Mouse (Mus musculus) hindbrain, embryonic 11.5 days (tissue): ENCODE results near the gene Hist1h4h. TPM values are rescaled to one million over a fixed set of nuclear protein-coding genes. Genes with fewer than 3 reads are reported as not detected.

ENCODE experiments used
- ATAC-seq: fragments of 200-750 bp; cut with Nextera tagmentation; 2 replicates; pipeline ENCODE4 v1.8.0; 2017; ENCODE audit warnings: mild to moderate bottlenecking, moderate TSS enrichment, moderate library complexity; ENCODE audit not compliant: low FRiP score
- DNase-seq: peaks from one replicate; pipeline ENCODE4 v3.0.0-alpha.2; 2015; ENCODE audit warnings: low spot score
- H3K27ac ChIP-seq: fragments of 300-500 bp; sonication (generic); 2 replicates; pipeline ENCODE4 v1.5.1; 2014; ENCODE audit warnings: mild to moderate bottlenecking, low read depth, low read length
- H3K27me3 ChIP-seq: fragments of 300-500 bp; sonication (generic); 2 replicates; pipeline ENCODE4 v1.6.1; 2014; ENCODE audit warnings: mild to moderate bottlenecking, low read length, moderate library complexity, mixed read lengths; ENCODE audit not compliant: control insufficient read depth, insufficient read depth
- H3K36me3 ChIP-seq: fragments of 300-500 bp; sonication (generic); 2 replicates; pipeline ENCODE4 v1.6.1; 2014; ENCODE audit warnings: mild to moderate bottlenecking, low read length, moderate library complexity, mixed read lengths; ENCODE audit not compliant: control insufficient read depth, insufficient read depth
- H3K4me1 ChIP-seq: fragments of 300-500 bp; sonication (generic); replicated peaks from 2 replicates; pipeline ENCODE4 v1.6.1; 2014; ENCODE audit warnings: low read length, mixed read lengths; ENCODE audit not compliant: control insufficient read depth, insufficient read depth
- H3K4me2 ChIP-seq: fragments of 300-500 bp; sonication (generic); replicated peaks from 2 replicates; pipeline ENCODE4 v1.6.1; 2014; ENCODE audit warnings: mild to moderate bottlenecking, low read depth, low read length
- H3K4me3 ChIP-seq: fragments of 300-500 bp; sonication (generic); 2 replicates; pipeline ENCODE4 v1.5.1; 2014; ENCODE audit warnings: low read depth, low read length
- H3K9ac ChIP-seq: fragments of 300-500 bp; sonication (generic); 2 replicates; pipeline ENCODE4 v1.6.1; 2014; ENCODE audit warnings: low read depth, low read length
- H3K9me3 ChIP-seq: fragments of 300-500 bp; sonication (generic); 2 replicates; pipeline ENCODE4 v1.6.1; 2016; ENCODE audit warnings: low read length; ENCODE audit not compliant: control insufficient read depth
- WGBS: fragments of 180-500 bp; shearing (Covaris S2); extraction: QIAGEN DNeasy Blood & Tissue Kit; methylation state at CpG from one replicate; pipeline ENCODE4 v1.1.7; 2014; 5-methylcytosine and 5-hydroxymethylcytosine counted together
- polyA plus RNA-seq: library from polyadenylated mRNA; unstranded; fragments of >200 nt; fragmentation: Nextera tagmentation; extraction: Ambion mirVana; gene quantifications from 2 replicates; pipeline ENCODE4 v1.2.1, GENCODE M21; 2014

Gene Hist1h4h
- polyA plus RNA-seq, 1 experiment from 2014 or later: 4.7 TPM

GRCm38 (mm10) chr13:23505662-23506345 lies 25.0 kb upstream of the Hist1h4h start:
- peak overlapping the region; percentile 39 for H3K4me2 ChIP-seq
- H3K9me3 ChIP-seq: no peaks in the 10 kb centered on the region
- H3K4me1 ChIP-seq: no peaks in the 10 kb centered on the region
- WGBS: 4% methylated on average over 14 of the region's 14 CpGs
- H3K27me3 ChIP-seq: no peaks in the 10 kb centered on the region
- H3K9ac ChIP-seq: peak overlapping the region; percentile 32; the same call in 1 of the 2 replicates
- H3K4me3 ChIP-seq: peak overlapping the region; percentile 26
- H3K27ac ChIP-seq: no peak overlapping the region
- DNase-seq: no peak
- no peak for ATAC-seq
- no peaks in the 10 kb centered on the region for H3K36me3 ChIP-seq

- ATAC-seq: no peak
- H3K27me3 ChIP-seq: no peaks in the 10 kb centered on the region
- no peak overlapping the region for H3K27ac ChIP-seq
- H3K36me3 ChIP-seq: no peaks in the 10 kb centered on the region
- H3K4me2 ChIP-seq: peak overlapping the region; percentile 39
- no peaks in the 10 kb centered on the region for H3K9me3 ChIP-seq
- peak overlapping the region; percentile 26 for H3K4me3 ChIP-seq
- peak; percentile 83 for DNase-seq
- no peaks in the 10 kb centered on the region for H3K4me1 ChIP-seq
- WGBS: 1% methylated on average over 13 of the region's 13 CpGs
- H3K9ac ChIP-seq: no peak overlapping the region
These were observed 24.5 kb upstream of the Hist1h4h start for GRCm38 (mm10) chr13:23506351-23506750.

- Histone ChIP-seq H3K9me3 (no peaks in the 10 kb centered on the region), H3K36me3 (no peaks in the 10 kb centered on the region), H3K27ac (no peak overlapping the region), H3K27me3 (no peaks in the 10 kb centered on the region), H3K4me1 (no peaks in the 10 kb centered on the region), H3K4me3 (no peak overlapping the region), H3K4me2 (0 out of 2 replicates have a peak overlapping the region, but pooled peaks have one; percentile 7), H3K9ac (no peak overlapping the region)
- ATAC-seq (no peak), DNase-seq (no peak)
- WGBS: 10% methylated on average over 14 of the region's 14 CpGs
These were observed 23.9 kb upstream of the Hist1h4h start for GRCm38 (mm10) chr13:23506819-23507515.

- DNase-seq (no peak), ATAC-seq (no peak)
- Histone ChIP-seq H3K36me3 (no peaks in the 10 kb centered on the region), H3K4me2 (no peak overlapping the region), H3K4me1 (no peaks in the 10 kb centered on the region), H3K27ac (no peak overlapping the region), H3K9ac (no peak overlapping the region), H3K9me3 (no peaks in the 10 kb centered on the region), H3K4me3 (no peak overlapping the region), H3K27me3 (no peaks in the 10 kb centered on the region)
- WGBS: 41% methylated on average over 1 of the region's 1 CpGs
These were observed 20.7 kb upstream of the Hist1h4h start for GRCm38 (mm10) chr13:23510127-23510526.

- Histone ChIP-seq H3K9ac (no peak overlapping the region), H3K9me3 (no peaks in the 10 kb centered on the region), H3K4me3 (no peak overlapping the region), H3K27me3 (no peaks in the 10 kb centered on the region), H3K4me1 (no peaks in the 10 kb centered on the region), H3K36me3 (no peaks in the 10 kb centered on the region), H3K4me2 (no peak overlapping the region), H3K27ac (no peak overlapping the region)
- ATAC-seq (no peak), DNase-seq (no peak)
- 95% methylated on average over 1 of the region's 1 CpGs for WGBS
These were observed 17.3 kb upstream of the Hist1h4h start for GRCm38 (mm10) chr13:23513517-23513916.

GRCm38 (mm10) chr13:23515281-23515680 lies 15.6 kb upstream of the Hist1h4h start:
- no peak for DNase-seq
- WGBS: 73% methylated on average over 5 of the region's 5 CpGs
- H3K36me3 ChIP-seq: no peaks in the 10 kb centered on the region
- no peak overlapping the region for H3K4me2 ChIP-seq
- H3K9me3 ChIP-seq: no peaks in the 10 kb centered on the region
- ATAC-seq: no peak
- no peaks in the 10 kb centered on the region for H3K4me1 ChIP-seq
- H3K9ac ChIP-seq: no peak overlapping the region
- no peak overlapping the region for H3K27ac ChIP-seq
- H3K27me3 ChIP-seq: no peaks in the 10 kb centered on the region
- no peak overlapping the region for H3K4me3 ChIP-seq

- WGBS: 53% methylated on average over 15 of the region's 15 CpGs
- Histone ChIP-seq H3K4me3 (peak overlapping the region; percentile 40; the same call in 1 of the 2 replicates), H3K4me1 (no peaks in the 10 kb centered on the region), H3K4me2 (peak overlapping the region; percentile 49), H3K27me3 (no peaks in the 10 kb centered on the region), H3K9me3 (no peaks in the 10 kb centered on the region), H3K27ac (no peak overlapping the region), H3K9ac (peak overlapping the region; percentile 32; the same call in 1 of the 2 replicates), H3K36me3 (no peaks in the 10 kb centered on the region)
- DNase-seq (no peak), ATAC-seq (no peak)
These were observed 14.8 kb upstream of the Hist1h4h start for GRCm38 (mm10) chr13:23515826-23516620.

- H3K4me1 ChIP-seq: no peaks in the 10 kb centered on the region
- no peaks in the 10 kb centered on the region for H3K36me3 ChIP-seq
- peak overlapping the region; percentile 40 for H3K4me3 ChIP-seq
- H3K27ac ChIP-seq: no peak overlapping the region
- no peak overlapping the region for H3K9ac ChIP-seq
- H3K27me3 ChIP-seq: no peaks in the 10 kb centered on the region
- under 1% methylated on average over 19 of the region's 19 CpGs for WGBS
- peak; percentile 76; the same call in 1 of the 2 replicates for ATAC-seq
- peak overlapping the region; percentile 42 for H3K4me2 ChIP-seq
- peak; percentile 86 for DNase-seq
- H3K9me3 ChIP-seq: no peaks in the 10 kb centered on the region
These were observed 13.8 kb upstream of the Hist1h4h start for GRCm38 (mm10) chr13:23516822-23517602.
